9 mouse cellular contexts compared by ENCODE assay signal in the genomic region with DNA sequence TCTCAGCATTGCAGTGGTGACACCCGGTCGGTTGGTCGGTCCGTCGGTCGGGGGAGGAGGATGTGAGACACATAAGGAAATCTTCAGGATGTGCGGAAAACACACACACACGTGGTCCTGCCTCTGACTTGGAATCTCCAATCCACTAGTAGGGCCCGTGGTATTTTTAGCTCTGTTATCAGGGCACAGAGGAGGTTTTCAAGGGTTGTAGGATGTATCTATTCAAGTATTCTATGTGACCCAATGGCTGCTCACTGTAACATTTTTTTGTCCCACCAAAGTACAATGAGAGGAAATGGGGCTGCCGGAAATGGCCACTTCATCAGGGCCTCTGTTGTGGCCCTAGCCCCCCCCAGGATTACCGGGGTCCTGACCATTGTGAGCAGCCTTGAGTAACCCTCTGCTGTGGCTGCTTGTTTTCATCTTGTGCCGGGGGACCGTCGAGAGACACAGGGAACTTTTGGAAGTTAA.
A peak's percentile ranks its signal among the peaks of the same experiment; 100 is the strongest.
DNase-seq lines count a peak whose midpoint lies in the region; ATAC-seq and TF ChIP-seq lines count a peak whose summit lies in the region.
"Had no signal": no experiment of that assay in that cellular context is flagged by ENCODE, and none has a peak within 500 bp of the region (broad histone marks: within the 10 kb centered on the region; RNA-seq: fewer than 3 reads in every experiment).

No protein-coding gene starts in this region.

- peaks cover 54% of the 10 kb centered on the region for H3K4me1 ChIP-seq in cerebellum, adult 2 months (ENCODE audit: control insufficient read depth, insufficient read depth, low read length)
- H3K4me1 ChIP-seq in kidney, embryonic 15.5 days = peaks cover 56% of the 10 kb centered on the region
- H3K4me1 ChIP-seq in lung, embryonic 14.5 days (ENCODE audit: insufficient read depth) = peaks cover 41% of the 10 kb centered on the region
- peaks cover 4% of the 10 kb centered on the region for H3K4me1 ChIP-seq in midbrain, embryonic 15.5 days

- H3K27ac ChIP-seq in cerebellum, adult 2 months (ENCODE audit: insufficient read depth, low read length) = peak overlapping the region; percentile 86
- H3K27ac ChIP-seq in kidney, embryonic 15.5 days = peak overlapping the region; percentile 85
- H3K27ac ChIP-seq in lung, embryonic 14.5 days (ENCODE audit: low read depth) = peak overlapping the region; percentile 33; the same call in 1 of the 2 replicates
- no peak overlapping the region for H3K27ac ChIP-seq in midbrain, embryonic 15.5 days

- H3K4me3 ChIP-seq in cerebellum, adult 2 months (replicated peaks; ENCODE audit: insufficient read depth, low read depth, low read length) = no peak overlapping the region
- H3K4me3 ChIP-seq in kidney, embryonic 15.5 days (replicated peaks) = no peak overlapping the region
- no peak overlapping the region for H3K4me3 ChIP-seq in lung, embryonic 14.5 days (ENCODE audit: low read depth, low read length)
- H3K4me3 ChIP-seq in midbrain, embryonic 15.5 days = no peak overlapping the region
- H3K4me3 ChIP-seq: myocyte had no signal

- no peaks in the 10 kb centered on the region for H3K36me3 ChIP-seq in kidney, embryonic 15.5 days
- H3K36me3 ChIP-seq in lung, embryonic 14.5 days (ENCODE audit: insufficient read depth) = no peaks in the 10 kb centered on the region
- H3K36me3 ChIP-seq in midbrain, embryonic 15.5 days (replicated peaks) = no peaks in the 10 kb centered on the region

- no peak for DNase-seq in cerebellum, adult 2 months
- peak; percentile 67 for DNase-seq in heart, adult 8-10 months (ENCODE audit: low spot score)
- peak; percentile 56 for DNase-seq in lung, embryonic 14.5 days
- DNase-seq in embryo, embryonic 9.5 days (ENCODE audit: extremely low spot score) = no peak

- H3K4me2 ChIP-seq in kidney, embryonic 15.5 days = no peak overlapping the region
- no peak overlapping the region for H3K4me2 ChIP-seq in lung, embryonic 14.5 days
- no peak overlapping the region for H3K4me2 ChIP-seq in midbrain, embryonic 15.5 days

- no peak for TF ChIP-seq CTCF in cerebellum, adult 2 months (IDR thresholded peaks at IDR 0.05; ENCODE audit: borderline replicate concordance, insufficient read depth, low read depth, low read length)
- no peak for TF ChIP-seq CTCF in lung, embryonic 14.5 days (IDR thresholded peaks at IDR 0.05; ENCODE audit: low read depth)

- no peak for ATAC-seq in cerebellum, adult (ENCODE audit: insufficient number of reproducible peaks, low FRiP score, low TSS enrichment)
- ATAC-seq in kidney, embryonic 15.5 days (replicated peaks; ENCODE audit: low FRiP score) = no peak
- peak; percentile 35; the same call in 1 of the 2 replicates for ATAC-seq in lung, embryonic 14.5 days (ENCODE audit: insufficient read depth)
- ATAC-seq in megakaryocyte-erythroid progenitor cell, adult 5-6 weeks (replicated peaks; ENCODE audit: low FRiP score, low TSS enrichment, poor library complexity, severe bottlenecking) = no peak
- no peak for ATAC-seq in midbrain, embryonic 15.5 days (replicated peaks)

- TF ChIP-seq POLR2A in cerebellum, adult 2 months (IDR thresholded peaks at IDR 0.05; ENCODE audit: borderline replicate concordance, insufficient read depth, low read length) = no peak

- 80% methylated on average over 14 of the region's 14 CpGs for WGBS in cerebellum, adult 2 months
- 77% methylated on average over 14 of the region's 14 CpGs for WGBS in kidney, embryonic 15.5 days
- WGBS in lung, embryonic 14.5 days = 65% methylated on average over 14 of the region's 14 CpGs
- WGBS in midbrain, embryonic 15.5 days = 92% methylated on average over 14 of the region's 14 CpGs

- no peaks in the 10 kb centered on the region for H3K9me3 ChIP-seq in kidney, embryonic 15.5 days (replicated peaks)
- H3K9me3 ChIP-seq in lung, embryonic 14.5 days (ENCODE audit: low read depth, low read length) = no peaks in the 10 kb centered on the region
- H3K9me3 ChIP-seq in midbrain, embryonic 15.5 days = no peaks in the 10 kb centered on the region

- no peaks in the 10 kb centered on the region for H3K27me3 ChIP-seq in cerebellum, adult 2 months (ENCODE audit: control insufficient read depth, insufficient read depth, low read length)
- no peaks in the 10 kb centered on the region for H3K27me3 ChIP-seq in kidney, embryonic 15.5 days
- no peaks in the 10 kb centered on the region for H3K27me3 ChIP-seq in lung, embryonic 14.5 days (ENCODE audit: insufficient read depth, low read length)
- H3K27me3 ChIP-seq in midbrain, embryonic 15.5 days (replicated peaks) = no peaks in the 10 kb centered on the region

- no peak overlapping the region for H3K9ac ChIP-seq in kidney, embryonic 15.5 days
- H3K9ac ChIP-seq in lung, embryonic 14.5 days = no peak overlapping the region
- H3K9ac ChIP-seq in midbrain, embryonic 15.5 days = no peak overlapping the region

Comparison
In these comparisons a context has a peak if more than half of its experiments do, and no peak if none do; other contexts are left out.
1. DNase-seq: peak in heart, adult 8-10 months (single experiment) and lung, embryonic 14.5 days (single experiment); none in cerebellum, adult 2 months (0 of 2) and embryo, embryonic 9.5 days (single experiment).